Mouse (Mus musculus) right cerebral cortex, adult 2 months (tissue): Measurements from ENCODE around the gene Pgk2.
"Not testable (repeated sequence)": the region's sequence is repeated elsewhere in the genome, so short reads cannot be mapped to it uniquely, and the experiment has no call there.

Experiments used
- DNase-seq, 2 experiments: peaks; one replicate each; pipeline ENCODE4 v3.0.0; 2021 to 2022; ENCODE audit warnings: low spot score in 2 of 2

Gene Pgk2

DNA sequence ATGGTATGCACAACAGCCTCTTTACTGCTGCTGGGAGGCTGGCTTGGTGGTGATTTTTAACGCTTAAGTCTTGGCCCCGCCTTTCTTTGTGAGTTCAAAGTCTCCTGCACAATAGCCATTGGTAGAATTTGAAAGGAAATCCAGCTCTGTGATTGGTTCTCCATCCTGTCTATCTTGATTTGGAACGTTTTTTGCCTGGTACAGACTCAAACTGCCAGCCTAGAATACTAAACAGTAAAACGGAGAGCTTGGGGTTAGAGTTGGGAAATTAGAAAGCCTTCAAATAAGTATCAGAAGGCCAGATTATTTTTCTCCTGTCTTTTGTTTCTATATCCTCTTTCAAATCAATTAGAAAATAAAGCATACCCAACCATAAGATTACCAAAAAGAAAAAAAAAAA is at the start of gene Pgk2:
Gene Pgk2 (minus strand): TSS at position 101 of the 400 bp plus-strand sequence.
- no peak for DNase-seq

DNA sequence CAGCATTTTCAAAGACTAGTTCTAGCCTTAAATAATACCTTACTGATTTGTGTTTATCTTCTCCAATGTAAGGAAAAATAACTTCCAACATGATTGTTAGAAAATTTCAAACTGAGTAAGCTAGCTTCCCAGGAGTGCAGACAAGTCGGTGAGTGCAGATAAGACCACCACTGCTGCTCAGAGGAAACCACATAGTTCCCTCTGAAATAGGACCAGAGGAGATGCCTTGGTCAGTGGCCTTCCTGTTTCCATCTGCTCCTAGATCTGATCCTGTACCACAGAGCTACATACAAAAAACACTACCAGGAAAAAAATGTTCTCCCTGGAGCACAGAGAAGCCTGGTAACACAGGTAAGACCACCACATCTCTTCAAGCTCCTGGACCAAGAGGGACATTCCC is 44.0 kb upstream of the Pgk2 start:
- no peak for DNase-seq

DNA sequence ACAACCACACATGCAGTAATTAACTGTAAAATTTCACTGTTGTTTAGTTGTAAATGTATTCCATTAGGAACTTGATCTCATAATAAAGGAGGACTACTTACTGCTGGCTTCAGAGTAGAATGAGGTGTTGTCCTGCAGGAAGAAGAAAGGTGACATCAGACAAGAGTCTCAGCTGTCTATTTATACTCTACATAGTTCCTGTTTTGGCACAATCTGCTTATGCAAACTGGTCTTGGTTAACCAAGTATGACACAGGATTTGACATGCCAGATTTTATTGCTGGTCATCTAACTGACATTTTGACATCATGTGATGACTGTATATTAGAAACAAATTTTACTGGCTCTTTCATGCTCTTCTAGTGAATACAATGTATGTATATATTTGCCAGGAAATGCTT is 33.7 kb upstream of the Pgk2 start, which contains the start of gene Crisp3:
Gene Crisp3 (minus strand): TSS at position 154 of the 400 bp plus-strand sequence.
- DNase-seq, result no peak

DNA sequence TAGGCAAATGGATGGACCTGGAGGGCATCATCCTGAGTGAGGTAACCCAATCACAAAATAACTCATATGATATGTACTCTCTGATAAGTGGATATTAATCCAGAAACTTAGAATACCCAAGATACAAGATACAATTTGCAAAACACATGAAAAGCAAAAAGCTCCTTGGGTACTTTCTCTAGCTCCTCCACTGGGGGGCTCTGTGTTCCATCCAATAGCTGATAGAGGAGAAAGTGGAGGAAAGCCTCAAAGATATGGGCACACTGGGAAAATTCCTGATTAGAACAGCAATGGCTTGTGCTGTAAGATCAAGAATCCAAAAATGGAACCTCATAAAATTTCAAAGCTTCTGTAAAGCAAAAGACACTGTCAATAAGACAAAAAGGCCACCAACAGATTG is 6.6 kb downstream of the Pgk2 start:
- not testable (repeated sequence) for DNase-seq

DNA sequence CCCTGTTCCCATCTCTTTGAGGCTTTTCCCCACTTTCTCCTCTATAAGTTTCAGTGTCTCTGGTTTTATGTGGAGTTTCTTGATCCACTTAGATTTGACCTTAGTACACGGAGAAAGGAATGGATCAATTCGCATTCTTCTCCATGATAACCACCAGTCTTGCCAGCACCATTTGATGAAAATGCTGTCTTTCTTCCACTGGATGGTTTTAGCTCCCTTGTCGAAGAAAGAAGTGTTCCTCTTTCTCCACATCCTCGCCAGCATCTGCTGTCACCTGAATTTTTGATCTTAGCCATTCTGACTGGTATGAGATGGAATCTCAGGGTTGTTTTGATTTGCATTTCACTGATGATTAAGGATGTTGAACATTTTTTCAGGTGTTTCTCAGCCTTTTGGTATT is 18.2 kb downstream of the Pgk2 start:
- not testable (repeated sequence) for DNase-seq

DNA sequence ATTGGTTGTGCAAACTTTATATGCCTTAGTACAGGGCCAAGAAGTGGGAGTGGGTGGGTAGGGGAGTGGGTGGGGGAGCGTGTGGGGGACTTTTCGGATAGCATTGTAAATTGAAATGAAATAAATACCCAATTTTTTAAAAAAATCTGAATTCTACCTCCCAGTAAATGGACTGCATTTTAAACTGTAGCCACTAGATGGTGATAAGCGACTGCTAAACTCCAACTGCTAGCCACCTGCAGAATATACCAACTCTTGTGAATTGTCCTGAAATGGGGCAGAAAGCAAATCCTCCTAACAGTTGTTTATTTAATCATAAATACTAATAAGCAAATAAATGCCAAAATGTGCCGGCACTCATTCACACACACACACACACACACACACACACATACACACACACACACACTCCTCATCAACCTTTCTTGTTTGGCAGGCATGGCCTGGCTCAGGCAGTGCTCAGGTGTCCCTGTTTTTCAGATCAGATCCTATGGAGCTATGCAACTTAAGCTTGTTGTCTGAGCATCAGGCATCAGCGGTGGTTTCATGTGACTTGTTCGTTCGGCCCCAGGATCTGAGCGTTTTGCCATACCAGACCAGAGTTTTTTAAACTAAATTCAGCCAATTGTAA is 50.6 kb downstream of the Pgk2 start:
- not testable (repeated sequence) for DNase-seq
